Mouse (Mus musculus): Measurements from ENCODE around the gene Cxcr2. TPM values are rescaled to one million over a fixed set of nuclear protein-coding genes. Genes with fewer than 3 reads are reported as not detected.
"Not testable (repeated sequence)": the region's sequence is repeated elsewhere in the genome, so short reads cannot be mapped to it uniquely, and the experiment has no call there.

The Cxcr2 gene
- total RNA-seq, 2 experiments from 2014 or later = 0.23 TPM; not detected in 1

DNA sequence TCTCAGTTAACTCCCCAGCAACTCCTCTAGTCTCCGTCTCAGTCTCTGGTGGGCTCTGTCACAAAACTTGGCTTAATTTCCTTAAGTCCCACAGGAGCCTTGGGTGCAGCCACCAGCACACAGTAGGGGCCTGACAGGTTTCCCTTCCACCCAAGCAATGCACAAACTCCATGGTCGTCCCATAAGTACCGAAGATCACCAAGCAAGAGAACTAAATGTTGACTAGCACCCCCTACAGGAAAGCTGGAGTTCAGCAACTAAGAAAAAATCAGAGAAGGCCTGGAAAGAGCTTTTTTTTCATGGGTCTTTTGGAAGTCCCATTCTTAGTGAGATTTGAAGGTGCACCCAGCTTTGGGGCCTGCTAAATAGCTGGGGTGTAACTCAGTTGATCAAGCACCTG is 14.4 kb upstream of the Cxcr2 start:
- DNase-seq = no peak

- DNase-seq = no peak
These were observed 12.0 kb upstream of the Cxcr2 start for GRCm38 (mm10) chr1:74141781-74142180.

- peak in 1 of 2 experiments; percentile 22 for DNase-seq
These were observed 4.5 kb upstream of the Cxcr2 start for GRCm38 (mm10) chr1:74149106-74149885.

DNA sequence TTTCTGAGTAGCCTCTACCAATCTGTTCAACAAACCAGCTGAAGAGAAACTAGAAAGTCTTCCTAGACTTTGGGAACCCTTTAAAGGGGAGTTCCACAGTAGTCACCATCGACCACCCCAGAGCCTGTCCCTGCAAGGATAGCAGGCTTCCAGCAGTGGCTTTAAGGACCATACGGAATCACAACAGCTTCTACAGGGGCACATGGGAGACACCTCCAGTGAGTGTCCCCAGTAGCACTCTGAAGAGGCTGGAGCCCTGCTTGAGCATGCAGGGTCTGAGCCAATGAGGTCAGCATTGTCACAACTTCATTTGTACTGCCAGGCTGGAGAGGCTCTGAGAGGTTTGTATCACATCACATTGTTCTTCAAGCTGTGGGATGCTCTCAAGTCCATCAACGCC is 3.7 kb upstream of the Cxcr2 start:
- DNase-seq = no peak

- no peak for DNase-seq
These were observed 2.7 kb upstream of the Cxcr2 start for GRCm38 (mm10) chr1:74151091-74151490.

GRCm38 (mm10) chr1:74155435-74156012 is 1.7 kb downstream of the Cxcr2 start:
- no peak for DNase-seq

DNA sequence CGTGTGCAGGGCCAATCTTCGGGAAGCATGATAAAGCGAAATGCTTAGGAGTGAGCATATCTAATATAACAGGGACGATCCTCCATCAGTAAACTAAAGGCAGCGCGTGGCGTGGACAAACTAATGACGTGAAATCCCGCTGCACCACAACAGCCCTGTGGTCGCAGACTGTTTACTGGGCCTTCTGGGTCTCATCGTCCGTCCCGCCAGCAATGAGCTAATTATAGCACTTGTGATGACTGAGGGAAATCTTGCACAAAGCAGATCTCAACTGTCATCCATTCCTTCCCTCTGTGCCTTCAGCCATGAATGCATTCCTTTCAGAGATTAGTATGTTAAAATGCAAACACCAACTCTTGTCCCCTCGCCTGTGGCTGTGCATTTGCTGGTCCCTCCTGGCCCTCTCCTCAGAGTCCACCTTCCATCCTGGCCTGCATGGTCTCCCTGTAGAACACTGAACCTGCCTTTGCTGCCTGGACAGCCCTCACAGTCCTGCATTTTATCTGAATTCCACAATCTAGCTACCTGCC is 2.7 kb downstream of the Cxcr2 start:
- no peak for DNase-seq

DNA sequence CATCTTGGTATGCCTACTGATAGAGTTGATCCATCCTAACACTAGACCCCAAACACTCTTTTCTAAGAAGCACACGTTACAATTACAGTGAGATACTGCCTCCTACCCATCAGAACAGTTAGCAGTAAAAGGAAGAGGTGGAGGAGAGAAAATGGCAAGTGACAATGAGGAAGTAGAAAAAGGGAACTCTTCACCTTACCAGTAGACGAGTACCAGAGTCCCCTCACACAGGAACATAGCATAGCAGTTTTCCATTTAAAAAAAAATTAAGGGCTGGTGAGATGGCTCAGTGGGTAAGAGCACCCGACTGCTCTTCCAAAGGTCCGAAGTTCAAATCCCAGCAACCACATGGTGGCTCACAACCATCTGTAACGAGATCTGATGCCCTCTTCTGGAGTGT is 5.8 kb downstream of the Cxcr2 start:
- not testable (repeated sequence) for DNase-seq

- no peak for DNase-seq
These were observed 6.2 kb downstream of the Cxcr2 start for GRCm38 (mm10) chr1:74160036-74160435.

- DNase-seq = no peak
These were observed 13.3 kb downstream of the Cxcr2 start for GRCm38 (mm10) chr1:74167136-74167535.

GRCm38 (mm10) chr1:74169721-74170120 is 15.9 kb downstream of the Cxcr2 start:
- no peak for DNase-seq

GRCm38 (mm10) chr1:74172722-74173121 is 18.9 kb downstream of the Cxcr2 start:
- no peak for DNase-seq

- DNase-seq = no peak
These were observed 21.9 kb downstream of the Cxcr2 start for GRCm38 (mm10) chr1:74175731-74176130.

DNA sequence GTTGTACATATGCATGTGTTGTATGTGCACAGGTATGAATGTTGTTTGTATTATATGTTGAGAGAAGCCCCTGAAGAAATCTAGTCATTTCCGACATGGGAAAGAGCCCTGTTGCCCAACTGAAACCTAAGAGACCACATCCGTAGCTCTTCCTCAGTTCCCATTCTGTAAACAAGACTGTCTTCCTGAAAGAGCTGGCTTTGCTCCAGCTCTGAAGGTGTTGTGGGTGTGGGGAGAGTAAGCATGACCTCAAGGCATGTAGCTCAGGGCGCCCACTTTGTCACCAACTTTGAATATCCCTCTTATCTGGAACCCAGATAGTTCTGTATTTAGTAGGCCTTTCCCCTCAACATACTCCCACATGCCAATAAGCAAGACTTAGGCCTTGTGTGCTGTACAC is 24.8 kb downstream of the Cxcr2 start:
- DNase-seq = no peak

- no peak for DNase-seq
These were observed 26.0 kb downstream of the Cxcr2 start for GRCm38 (mm10) chr1:74179624-74180408.

- no peak for DNase-seq
These were observed 27.7 kb downstream of the Cxcr2 start for GRCm38 (mm10) chr1:74181462-74181861.

DNA sequence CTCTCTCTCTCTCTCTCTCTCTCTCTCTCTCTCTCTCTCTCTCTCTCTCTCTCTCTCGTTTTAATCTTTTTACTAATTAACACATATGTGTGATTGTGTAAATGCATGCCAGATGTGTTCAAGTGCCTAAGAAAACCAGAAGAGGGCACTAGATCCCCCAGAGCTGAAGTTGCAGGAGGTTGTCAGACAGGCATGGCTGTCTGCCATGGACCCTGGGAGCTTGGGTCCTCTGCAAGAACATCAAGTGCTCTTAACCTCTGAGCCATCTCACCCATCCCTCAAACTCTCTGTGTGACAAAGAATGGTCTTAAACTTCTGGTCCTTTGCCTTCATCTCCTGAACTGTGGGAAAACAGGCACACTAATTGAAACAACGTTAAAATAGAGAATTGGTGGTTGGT is 29.2 kb downstream of the Cxcr2 start:
- DNase-seq = no peak

GRCm38 (mm10) chr1:74190471-74190870 is 36.7 kb downstream of the Cxcr2 start:
- DNase-seq = no peak

GRCm38 (mm10) chr1:74192711-74193110 is 38.9 kb downstream of the Cxcr2 start:
- no peak for DNase-seq

GRCm38 (mm10) chr1:74194445-74194844 is 40.7 kb downstream of the Cxcr2 start, which contains the start of gene Cxcr1:
Cxcr1 (minus strand) TSS chr1:74194631.
- DNase-seq = no peak

DNA sequence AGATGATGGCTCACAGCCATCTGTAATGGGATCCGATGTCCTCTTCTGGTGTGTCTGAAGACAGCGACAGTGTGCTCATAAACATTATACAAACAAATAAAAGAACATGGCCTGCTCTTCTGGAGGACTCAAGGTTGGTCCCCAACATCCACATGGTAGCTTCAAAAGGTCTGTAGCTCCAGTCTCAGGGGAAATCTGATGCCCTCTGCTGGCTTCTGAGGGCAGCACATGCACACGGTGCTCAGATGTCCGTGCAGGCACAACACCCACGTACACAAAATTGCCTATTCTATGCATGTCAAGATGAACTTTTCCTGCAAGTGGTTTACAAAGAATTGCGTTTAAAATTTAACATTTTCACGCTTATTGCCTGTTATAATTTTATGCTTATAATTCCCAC is 42.2 kb downstream of the Cxcr2 start:
- peak; percentile 25 to 44 for DNase-seq

GRCm38 (mm10) chr1:74196621-74197419 is 43.0 kb downstream of the Cxcr2 start:
- DNase-seq = no peak
